Mouse (Mus musculus) kidney, postnatal 4 days (tissue): ENCODE measurements at regions not wholly inside any gene's neighbourhood (a gene's known extent, or its start where the extent isn't known, plus 50 kb on each side); places are given as distances from the start of the nearest gene placed in this dataset.

Source experiments
- DNase-seq, 2 experiments: peaks; one replicate each; pipeline ENCODE4 v3.0.0; 2021; ENCODE audit warnings: mixed read lengths in 2 of 2

GRCm38 (mm10) chr1:185727749-185728148 is 273.1 kb downstream of the Slc30a10 start:
- no peak for DNase-seq

GRCm38 (mm10) chr1:185728406-185728805 is 273.8 kb downstream of the Slc30a10 start:
- DNase-seq, result no peak

GRCm38 (mm10) chr1:185731062-185731461 is 276.4 kb downstream of the Slc30a10 start:
- DNase-seq, result no peak

- DNase-seq, result no peak
Observed at GRCm38 (mm10) chr1:185736773-185737172, 282.1 kb downstream of the Slc30a10 start.

GRCm38 (mm10) chr1:185741034-185741890 is 286.6 kb downstream of the Slc30a10 start:
- peak in 1 of 2 experiments; percentile 3 for DNase-seq

GRCm38 (mm10) chr1:185749251-185749650 is 294.6 kb downstream of the Slc30a10 start:
- DNase-seq, result no peak

GRCm38 (mm10) chr1:185754486-185755290 is 300.0 kb downstream of the Slc30a10 start:
- DNase-seq, result peak; percentile 33 to 58

GRCm38 (mm10) chr1:185757376-185757775 is 302.7 kb downstream of the Slc30a10 start:
- DNase-seq, result no peak

- DNase-seq, result no peak
Observed at GRCm38 (mm10) chr1:185774202-185774601, 319.6 kb downstream of the Slc30a10 start.

GRCm38 (mm10) chr1:185779604-185780003 is 325.0 kb downstream of the Slc30a10 start:
- no peak for DNase-seq

GRCm38 (mm10) chr1:185802156-185802555 is 315.0 kb downstream of the Lyplal1 start:
- no peak for DNase-seq

- peak; percentile 13 to 16 for DNase-seq
Observed at GRCm38 (mm10) chr1:185814901-185815300, 302.2 kb downstream of the Lyplal1 start.

GRCm38 (mm10) chr1:185819044-185819443 is 298.1 kb downstream of the Lyplal1 start:
- DNase-seq, result peak; percentile 10 to 31

- no peak for DNase-seq
Observed at GRCm38 (mm10) chr1:185822241-185822640, 294.9 kb downstream of the Lyplal1 start.

GRCm38 (mm10) chr1:185823226-185823625 is 293.9 kb downstream of the Lyplal1 start:
- DNase-seq, result no peak

- peak; percentile 81 to 84 for DNase-seq
Observed at GRCm38 (mm10) chr1:185823956-185824355, 293.2 kb downstream of the Lyplal1 start.

- no peak for DNase-seq
Observed at GRCm38 (mm10) chr1:185827986-185828385, 289.1 kb downstream of the Lyplal1 start.

- no peak for DNase-seq
Observed at GRCm38 (mm10) chr1:185828486-185828885, 288.6 kb downstream of the Lyplal1 start.

- DNase-seq, result no peak
Observed at GRCm38 (mm10) chr1:185832059-185832458, 285.1 kb downstream of the Lyplal1 start.

GRCm38 (mm10) chr1:185834171-185834570 is 282.9 kb downstream of the Lyplal1 start:
- DNase-seq, result peak; percentile 35 to 38

GRCm38 (mm10) chr1:185836632-185837281 is 280.4 kb downstream of the Lyplal1 start:
- DNase-seq, result peak; percentile 51 to 63

- no peak for DNase-seq
Observed at GRCm38 (mm10) chr1:185842481-185842880, 274.6 kb downstream of the Lyplal1 start.

- no peak for DNase-seq
Observed at GRCm38 (mm10) chr1:185847161-185847560, 269.9 kb downstream of the Lyplal1 start.
